Mouse (Mus musculus) CH12.LX (cell line): ENCODE results near the gene Bhlhe41. TPM values are rescaled to one million over a fixed set of nuclear protein-coding genes. Genes with fewer than 3 reads are reported as not detected.

ENCODE experiments used
- DNase-seq: peaks from one replicate; pipeline ENCODE4 v3.0.0-alpha.2; 2013; ENCODE audit errors: extremely low read depth
- H3K27ac ChIP-seq: 2 replicates; pipeline ENCODE4 v1.5.1; 2012; ENCODE audit warnings: low read depth, mild to moderate bottlenecking, control low read depth, moderate library complexity; ENCODE audit not compliant: insufficient read depth
- H3K27me3 ChIP-seq: replicated peaks from 2 replicates; pipeline ENCODE3; 2012; ENCODE audit warnings: inconsistent platforms
- H3K36me3 ChIP-seq, 2 experiments: replicated peaks in 1 of 2; 2 replicates each; pipeline versions ENCODE3 to v1.6.1; 2012; ENCODE audit warnings: inconsistent platforms in 1 of 2, low read length in 1 of 2, mild to moderate bottlenecking in 1 of 2, mixed read lengths in 1 of 2, moderate library complexity in 1 of 2; ENCODE audit not compliant: control insufficient read depth in 1 of 2, insufficient read depth in 1 of 2
- H3K4me1 ChIP-seq, 2 experiments: 2 replicates each; pipeline ENCODE4 v1.6.1; 2012; ENCODE audit warnings: inconsistent platforms in 1 of 2, moderate library complexity in 1 of 2; ENCODE audit not compliant: insufficient read depth in 2 of 2, control insufficient read depth in 1 of 2
- H3K4me2 ChIP-seq: 2 replicates; pipeline ENCODE4 v1.6.1; 2012; ENCODE audit warnings: low read depth, mild to moderate bottlenecking, control low read depth; ENCODE audit not compliant: poor library complexity, insufficient read depth, severe bottlenecking
- H3K4me3 ChIP-seq, 3 experiments: fragments of 150-350 bp in 1 of 3; sonication (generic) in 1 of 3; replicated peaks in 1 of 3; 2 replicates each; pipeline versions ENCODE3 to v1.5.1; 2011 to 2012; ENCODE audit warnings: low read depth in 2 of 3, low read length in 2 of 3, mild to moderate bottlenecking in 2 of 3, moderate library complexity in 2 of 3, control low read depth in 1 of 3, improper control_type of control experiment in 1 of 3, inconsistent platforms in 1 of 3, mixed read lengths in 1 of 3; ENCODE audit not compliant: poor library complexity in 1 of 3
- H3K79me2 ChIP-seq: replicated peaks from 2 replicates; pipeline ENCODE4 v1.6.1; 2012; ENCODE audit warnings: mild to moderate bottlenecking, moderate library complexity; ENCODE audit not compliant: control insufficient read depth, poor library complexity, insufficient read depth, severe bottlenecking; ENCODE audit errors: extremely low read depth
- H3K9ac ChIP-seq: 2 replicates; pipeline ENCODE4 v1.6.1; 2012; ENCODE audit warnings: low read depth, mild to moderate bottlenecking, control low read depth, moderate library complexity; ENCODE audit not compliant: insufficient read depth
- H3K9me3 ChIP-seq: replicated peaks from 2 replicates; pipeline ENCODE3; 2012; ENCODE audit warnings: low read length, inconsistent platforms, mixed read lengths
- BHLHE40 ChIP-seq: IDR thresholded peaks from 2 replicates; pipeline ENCODE4 v1.6.1; 2011; ENCODE audit warnings: mild to moderate bottlenecking, low read depth, low read length, improper control_type of control experiment
- CHD1 ChIP-seq: IDR thresholded peaks from 2 replicates; pipeline ENCODE4 v1.6.1; 2012; ENCODE audit warnings: low read depth, low read length, improper control_type of control experiment, inconsistent platforms
- CHD2 ChIP-seq: IDR thresholded peaks from 2 replicates; pipeline ENCODE4 v1.6.1; 2011; ENCODE audit warnings: low read length, improper control_type of control experiment
- CTCF ChIP-seq, 2 experiments: IDR thresholded peaks in 1 of 2; conservative IDR thresholded peaks in 1 of 2; 2 replicates each; pipeline ENCODE4 v1.5.1; 2011 to 2012; ENCODE audit warnings: low read depth in 2 of 2, low read length in 2 of 2, improper control_type of control experiment in 1 of 2, inconsistent platforms in 1 of 2, mild to moderate bottlenecking in 1 of 2, moderate library complexity in 1 of 2
- E2F4 ChIP-seq: IDR thresholded peaks from 2 replicates; pipeline ENCODE4 v1.6.1; 2011; ENCODE audit warnings: low read depth, low read length, improper control_type of control experiment; ENCODE audit not compliant: insufficient replicate concordance
- ELF1 ChIP-seq: IDR thresholded peaks from 2 replicates; pipeline ENCODE4 v1.6.1; 2014; ENCODE audit warnings: low read depth, mild to moderate bottlenecking, inconsistent platforms, low read length, improper control_type of control experiment
- EP300 ChIP-seq: IDR thresholded peaks from 2 replicates; pipeline ENCODE4 v1.6.1; 2011; ENCODE audit warnings: low read length, improper control_type of control experiment
- ETS1 ChIP-seq: conservative IDR thresholded peaks from 2 replicates; pipeline ENCODE4 v1.6.1; 2012; ENCODE audit warnings: low read depth, mild to moderate bottlenecking, inconsistent platforms, low read length, improper control_type of control experiment, moderate library complexity
- GABPA ChIP-seq: IDR thresholded peaks from 2 replicates; pipeline ENCODE4 v1.6.1; 2012; ENCODE audit warnings: low read depth, low read length, improper control_type of control experiment, inconsistent platforms; ENCODE audit not compliant: insufficient replicate concordance
- IRF4 ChIP-seq: IDR thresholded peaks from 2 replicates; pipeline ENCODE4 v1.6.1; 2014; ENCODE audit warnings: low read depth, mild to moderate bottlenecking, inconsistent platforms, low read length, improper control_type of control experiment
- KAT2A ChIP-seq: IDR thresholded peaks from 2 replicates; pipeline ENCODE4 v1.6.1; 2012; ENCODE audit warnings: low read length, improper control_type of control experiment, inconsistent platforms; ENCODE audit not compliant: insufficient replicate concordance
- MAFK ChIP-seq: IDR thresholded peaks from 2 replicates; pipeline ENCODE4 v1.6.1; 2011; ENCODE audit warnings: low read length, improper control_type of control experiment; ENCODE audit not compliant: insufficient replicate concordance
- MYC ChIP-seq: IDR thresholded peaks from 2 replicates; pipeline ENCODE4 v1.6.1; 2011; ENCODE audit warnings: low read depth, mild to moderate bottlenecking, improper control_type of control experiment, low read length
- NRF1 ChIP-seq: IDR thresholded peaks from 2 replicates; pipeline ENCODE4 v1.6.1; 2014; ENCODE audit warnings: low read depth, mild to moderate bottlenecking, inconsistent platforms, low read length, improper control_type of control experiment, moderate library complexity
- POLR2A ChIP-seq: IDR thresholded peaks from 2 replicates; pipeline ENCODE4 v1.6.1; 2011; ENCODE audit warnings: low read depth, mild to moderate bottlenecking, improper control_type of control experiment, low read length
- POLR2AphosphoS2 ChIP-seq: IDR thresholded peaks from 2 replicates; pipeline ENCODE4 v1.6.1; 2011; ENCODE audit warnings: low read depth, low read length, improper control_type of control experiment
- RAD21 ChIP-seq: IDR thresholded peaks from 2 replicates; pipeline ENCODE4 v1.6.1; 2011; ENCODE audit warnings: low read depth, mild to moderate bottlenecking, low read length, improper control_type of control experiment, moderate library complexity
- SIN3A ChIP-seq: IDR thresholded peaks from 2 replicates; pipeline ENCODE4 v1.6.1; 2012; ENCODE audit warnings: low read length, improper control_type of control experiment, inconsistent platforms
- SMC3 ChIP-seq: IDR thresholded peaks from 2 replicates; pipeline ENCODE4 v1.6.1; 2011; ENCODE audit warnings: low read depth, low read length, improper control_type of control experiment
- TBP ChIP-seq: conservative IDR thresholded peaks from 2 replicates; pipeline ENCODE4 v1.6.1; 2011; ENCODE audit warnings: low read depth, low read length, improper control_type of control experiment
- UBTF ChIP-seq: IDR thresholded peaks from 2 replicates; pipeline ENCODE4 v1.6.1; 2012; ENCODE audit warnings: low read depth, mild to moderate bottlenecking, inconsistent platforms, low read length, improper control_type of control experiment, moderate library complexity
- USF1 ChIP-seq: IDR thresholded peaks from 2 replicates; pipeline ENCODE4 v1.6.1; 2014; ENCODE audit warnings: low read depth, mild to moderate bottlenecking, inconsistent platforms, low read length, improper control_type of control experiment
- USF2 ChIP-seq: conservative IDR thresholded peaks from 2 replicates; pipeline ENCODE4 v1.6.1; 2011; ENCODE audit warnings: low read depth, low read length, improper control_type of control experiment
- ZKSCAN1 ChIP-seq: IDR thresholded peaks from 2 replicates; pipeline ENCODE4 v1.6.1; 2012; ENCODE audit warnings: low read depth, inconsistent platforms, low read length, improper control_type of control experiment, borderline replicate concordance
- ZMIZ1 ChIP-seq: IDR thresholded peaks from 2 replicates; pipeline ENCODE4 v1.6.1; 2012; ENCODE audit warnings: low read depth, mild to moderate bottlenecking, inconsistent platforms, low read length, improper control_type of control experiment
- dilution Hi-C: fragments of 300-500 bp; cut with MboI; formaldehyde crosslinking; loops from 2 replicates; pipeline ENCODE4 v1.14.3; 2020; ENCODE audit warnings: low sequenced_read_pairs; ENCODE audit not compliant: extremely low pct_unique_long_range_greater_than_20kb, extremely low pct_ligation_motif_present
- in situ Hi-C: fragments of 300-500 bp; cut with MboI; formaldehyde crosslinking; loops from 3 replicates; pipeline ENCODE4 v1.14.3; 2019; ENCODE audit warnings: low sequenced_read_pairs, low pct_ligation_motif_present, low pct_unique_long_range_greater_than_20kb, mixed read lengths
- polyA plus RNA-seq: library from polyadenylated mRNA; unstranded; fragments of >175 nt; gene quantifications from 2 replicates; pipeline ENCODE4 v1.2.1, GENCODE M21; 2012; ENCODE audit warnings: low read depth; ENCODE audit not compliant: insufficient read length
- total RNA-seq, 2 experiments: library from RNA; depleted of rRNA; stranded (reverse); fragments of 300-350 nt in 1 of 2; fragments of >200 nt in 1 of 2; gene quantifications; 2 replicates each; pipeline ENCODE4 v1.2.3; 2012 to 2014

Gene Bhlhe41
- total and polyA plus RNA-seq, 3 experiments = 12.5 to 105 (median 12.6) TPM

DNA sequence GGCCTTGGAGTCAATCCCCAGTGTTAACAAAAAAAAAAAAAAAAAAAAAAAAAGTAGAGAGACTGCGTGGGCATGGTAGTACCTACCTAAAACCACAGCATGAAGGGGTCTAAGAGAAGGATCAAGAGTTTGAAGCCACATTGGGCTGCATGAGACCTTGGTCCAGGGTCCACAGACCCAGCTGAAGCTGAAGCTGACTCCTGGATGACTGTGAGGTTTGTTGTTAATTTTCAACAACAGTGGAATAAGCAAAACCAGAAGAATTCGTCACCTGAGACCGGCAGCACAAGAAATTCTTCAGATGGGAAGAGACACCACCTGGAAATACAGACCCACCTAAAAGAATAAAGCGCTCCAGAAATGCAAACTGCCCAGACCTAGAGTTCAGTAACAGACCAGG, 39.1 kb downstream of the Bhlhe41 start:
- in situ Hi-C loops = no loop called here
- dilution Hi-C loops = no loop called here
- peaks cover 8% of the 10 kb centered on the region for H3K9me3 ChIP-seq

GRCm38 (mm10) chr6:145823588-145824234, 41.6 kb downstream of the Bhlhe41 start:
- Histone ChIP-seq H3K4me3 (no peak overlapping the region), H3K27ac (no peak overlapping the region), H3K9me3 (peaks cover 8% of the 10 kb centered on the region), H3K36me3 (no peaks in the 10 kb centered on the region), H3K27me3 (no peaks in the 10 kb centered on the region), H3K4me2 (no peak overlapping the region), H3K9ac (no peak overlapping the region), H3K79me2 (no peaks in the 10 kb centered on the region), H3K4me1 (0 out of 4 replicates have a peak, but pooled peaks cover 0 to 2% of the 10 kb centered on the region in 2 experiments)
- dilution Hi-C loops = no loop called here
- peak; percentile 19 for DNase-seq
- TF ChIP-seq E2F4 (no peak), MYC (no peak), POLR2AphosphoS2 (no peak), SIN3A (no peak), ZKSCAN1 (no peak), CHD1 (no peak), CHD2 (no peak), USF1 (no peak), CTCF (conservative IDR thresholded peaks at IDR 0.05 in 1 of 2, IDR thresholded peaks at IDR 0.05 in 1 of 2; ENCODE audit: low read depth in 2 of 2, low read length in 2 of 2) (peak in 1 of 2 experiments; percentile 67; a peak in 2 of 4 replicates), TBP (no peak), BHLHE40 (no peak), NRF1 (no peak), ZMIZ1 (no peak), IRF4 (no peak), ETS1 (no peak), RAD21 (peak; percentile 77), KAT2A (no peak), UBTF (no peak), GABPA (no peak), POLR2A (no peak), SMC3 (peak; percentile 44), EP300 (no peak), ELF1 (no peak), MAFK (no peak), USF2 (no peak)
- in situ Hi-C loops = no loop called here

More for the DNA sequence above, 39.1 kb downstream of the Bhlhe41 start:
- Histone ChIP-seq H3K36me3 (no peaks in the 10 kb centered on the region), H3K4me3 (no peak overlapping the region), H3K79me2 (no peaks in the 10 kb centered on the region), H3K4me1 (peaks cover 6 to 11% of the 10 kb centered on the region in 2 experiments; a peak in 3 of 4 replicates), H3K27ac (no peak overlapping the region), H3K4me2 (no peak overlapping the region), H3K9ac (no peak overlapping the region), H3K27me3 (no peaks in the 10 kb centered on the region)
- DNase-seq = no peak
- no peak for TF ChIP-seq POLR2A
